Comparison of ENCODE assay signal across 22 mouse cellular contexts in the genomic region with DNA sequence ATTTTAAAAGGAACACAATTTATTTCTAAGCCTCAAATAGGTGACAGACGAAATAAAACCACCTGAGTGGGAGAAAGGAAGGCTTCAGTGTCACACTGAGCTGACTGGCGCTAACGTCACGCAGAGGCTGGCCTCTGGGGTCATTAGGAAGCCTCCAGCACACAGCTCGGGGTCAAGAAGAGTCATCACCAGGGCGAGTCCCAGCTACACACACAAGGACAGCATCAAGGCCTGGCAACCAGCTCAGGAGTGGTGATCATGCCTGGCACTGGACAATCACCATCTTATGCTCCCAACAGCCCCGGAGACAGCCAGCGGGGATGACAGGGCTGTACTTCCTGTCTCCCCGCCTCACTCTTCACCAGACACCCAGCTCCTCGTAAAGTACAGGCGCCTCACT. TPM values are rescaled to one million over a fixed set of nuclear protein-coding genes. Genes with fewer than 3 reads are reported as not detected.
DNase-seq lines count a peak whose midpoint lies in the region; ATAC-seq lines count a peak whose summit lies in the region.
"Had no signal": no experiment of that assay in that cellular context is flagged by ENCODE, and none has a peak within 500 bp of the region (broad histone marks: within the 10 kb centered on the region; RNA-seq: fewer than 3 reads in every experiment).

No protein-coding gene starts in this region.

- ATAC-seq in cerebellum, adult (ENCODE audit: insufficient number of reproducible peaks, low FRiP score, low TSS enrichment) = no peak
- ATAC-seq: forebrain, embryonic 14.5 days; forebrain, postnatal 0 days; intestine, postnatal 0 days; Patski had no signal

- peak; percentile 54 for DNase-seq in adrenal gland, adult 8-10 months
- DNase-seq in adrenal gland, postnatal 25 days = no peak
- peak; percentile 7 for DNase-seq in cerebellum, adult 9-11 months
- DNase-seq in heart, adult 11 months = peak; percentile 75
- no peak for DNase-seq in heart, adult 18-20 months
- DNase-seq: B cell, adult 2 months; cerebellum, postnatal 14 days; forebrain, postnatal 0 days; kidney, adult 2 months had no signal

RNA-seq across cellular contexts. Expression of a gene that starts 13.6 kb away (rescaled TPM):
- not detected for total RNA-seq in adrenal gland, adult 8-10 months (2022)
- not detected in 2 replicates for total RNA-seq in adrenal gland, postnatal 25 days (2021)
- total RNA-seq in heart, adult 18-20 months (2021) = not detected
- total RNA-seq: adrenal gland, adult 18-20 months; adrenal gland, postnatal 4 days; CH12.LX; common myeloid progenitor, adult 5-6 weeks; forebrain, postnatal 0 days; G1E; gastrocnemius, adult 8-10 months; heart, adult 8-10 months; heart, postnatal 25 days; hematopoietic stem cell, adult 5-6 weeks had no signal

RNA-seq across cellular contexts. Expression of a gene that starts 20.9 kb away (rescaled TPM):
- total RNA-seq in adrenal gland, adult 8-10 months (2022) = 10 to 100 TPM; 33.4 to 52.9 (median 41.8) TPM
- total RNA-seq in adrenal gland, postnatal 25 days (2021) = 39.1 and 46.2 TPM in 2 replicates
- 100 to 1,000 TPM in 1 of 2 experiments, 10 to 100 TPM in 1; 91.3 to 110 TPM for total RNA-seq in heart, adult 18-20 months (2021)

RNA-seq across cellular contexts. Expression of a gene that starts 32.4 kb away (rescaled TPM):
- 100 to 1,000 TPM; 167 to 214 (median 191) TPM for total RNA-seq in adrenal gland, adult 8-10 months (2022)
- total RNA-seq in adrenal gland, postnatal 25 days (2021) = 171 and 182 TPM in 2 replicates
- total RNA-seq in heart, adult 18-20 months (2021) = 100 to 1,000 TPM; 238 to 264 TPM

Comparison
In these comparisons a context has a peak if more than half of its experiments do, and no peak if none do; other contexts are left out.
1. DNase-seq: peak in adrenal gland, adult 8-10 months (single experiment), cerebellum, adult 9-11 months (single experiment) and heart, adult 11 months (single experiment); none in adrenal gland, postnatal 25 days (single experiment) and heart, adult 18-20 months (0 of 2).